Mouse (Mus musculus) limb, embryonic 11.5 days (tissue): ENCODE data around the gene Msto1. TPM values are rescaled to one million over a fixed set of nuclear protein-coding genes. Genes with fewer than 3 reads are reported as not detected.
A peak's percentile ranks its signal among the peaks of the same experiment; 100 is the strongest.
"Not testable (repeated sequence)": the region's sequence is repeated elsewhere in the genome, so short reads cannot be mapped to it uniquely, and the experiment has no call there.

ENCODE experiments used
- ATAC-seq: fragments of 200-750 bp; cut with Nextera tagmentation; 2 replicates; pipeline ENCODE4 v1.8.0; 2017; ENCODE audit warnings: low read depth; ENCODE audit not compliant: insufficient number of reproducible peaks, low FRiP score, low TSS enrichment
- DNase-seq: peaks from one replicate; pipeline ENCODE4 v3.0.0-alpha.2; 2015; ENCODE audit warnings: low spot score
- H3K27ac ChIP-seq: fragments of 300-500 bp; sonication (generic); replicated peaks from 2 replicates; pipeline ENCODE4 v1.5.1; 2014; ENCODE audit warnings: low read depth, mild to moderate bottlenecking, low read length
- H3K27me3 ChIP-seq: fragments of 300-500 bp; sonication (generic); 2 replicates; pipeline ENCODE4 v1.6.1; 2014; ENCODE audit warnings: mild to moderate bottlenecking, low read length, mixed read lengths; ENCODE audit not compliant: control insufficient read depth, insufficient read depth
- H3K36me3 ChIP-seq: fragments of 300-500 bp; sonication (generic); 2 replicates; pipeline ENCODE4 v1.6.1; 2014; ENCODE audit warnings: mild to moderate bottlenecking, low read length, moderate library complexity, mixed read lengths; ENCODE audit not compliant: control insufficient read depth, insufficient read depth
- H3K4me1 ChIP-seq: fragments of 300-500 bp; sonication (generic); 2 replicates; pipeline ENCODE4 v1.6.1; 2014; ENCODE audit warnings: low read length, mixed read lengths; ENCODE audit not compliant: control insufficient read depth, insufficient read depth
- H3K4me2 ChIP-seq: fragments of 300-500 bp; sonication (generic); 2 replicates; pipeline ENCODE4 v1.6.1; 2014; ENCODE audit warnings: low read depth, mild to moderate bottlenecking, moderate library complexity; ENCODE audit not compliant: severe bottlenecking
- H3K4me3 ChIP-seq: fragments of 300-500 bp; sonication (generic); 2 replicates; pipeline ENCODE4 v1.5.1; 2014; ENCODE audit warnings: low read depth, low read length
- H3K9ac ChIP-seq: fragments of 300-500 bp; sonication (generic); 2 replicates; pipeline ENCODE4 v1.6.1; 2014; ENCODE audit warnings: mild to moderate bottlenecking, low read length
- H3K9me3 ChIP-seq: fragments of 300-500 bp; sonication (generic); 2 replicates; pipeline ENCODE4 v1.6.1; 2016; ENCODE audit warnings: low read length; ENCODE audit not compliant: control insufficient read depth
- WGBS: fragments of 180-500 bp; shearing (Covaris S2); extraction: QIAGEN DNeasy Blood & Tissue Kit; methylation state at CpG from one replicate; pipeline ENCODE4 v1.1.7; 2014; 5-methylcytosine and 5-hydroxymethylcytosine counted together
- polyA plus RNA-seq: library from polyadenylated mRNA; unstranded; fragments of >200 nt; fragmentation: Nextera tagmentation; extraction: Ambion mirVana; gene quantifications from 2 replicates; pipeline ENCODE4 v1.2.1, GENCODE M21; 2014

Gene Msto1
- polyA plus RNA-seq, 1 experiment from 2014 or later, result 53.3 TPM

GRCm38 (mm10) chr3:88914384-88914810, 598 bp upstream of the Msto1 start:
- Histone ChIP-seq H3K9ac (peak overlapping the region; percentile 77), H3K27me3 (no peaks in the 10 kb centered on the region), H3K4me3 (peak overlapping the region; percentile 67), H3K9me3 (no peaks in the 10 kb centered on the region), H3K36me3 (peaks cover 17% of the 10 kb centered on the region), H3K4me2 (peak overlapping the region; percentile 50), H3K4me1 (no peaks in the 10 kb centered on the region), H3K27ac (0 out of 2 replicates have a peak overlapping the region, but pooled peaks have one; percentile 59)
- DNase-seq, result no peak
- no peak for ATAC-seq
- WGBS, result 32% methylated on average over 8 of the region's 8 CpGs

GRCm38 (mm10) chr3:88912585-88912984, 1.2 kb downstream of the Msto1 start:
- 94% methylated on average over 7 of the region's 7 CpGs for WGBS
- Histone ChIP-seq H3K27ac (no peak overlapping the region), H3K27me3 (no peaks in the 10 kb centered on the region), H3K9ac (no peak overlapping the region), H3K4me2 (peak overlapping the region; percentile 70; the same call in 1 of the 2 replicates), H3K4me1 (no peaks in the 10 kb centered on the region), H3K36me3 (peaks cover 30% of the 10 kb centered on the region), H3K9me3 (no peaks in the 10 kb centered on the region), H3K4me3 (peak overlapping the region; percentile 67; the same call in 1 of the 2 replicates)
- DNase-seq (no peak), ATAC-seq (no peak)

- DNase-seq (no peak), ATAC-seq (no peak)
- no peak overlapping the region for H3K4me3 ChIP-seq
- H3K27ac ChIP-seq, result no peak overlapping the region
- H3K4me2 ChIP-seq, result no peak overlapping the region
- no peaks in the 10 kb centered on the region for H3K9me3 ChIP-seq
- no peaks in the 10 kb centered on the region for H3K4me1 ChIP-seq
- H3K9ac ChIP-seq, result no peak overlapping the region
- 85% methylated on average over 6 of the region's 6 CpGs for WGBS
- peaks cover 44% of the 10 kb centered on the region for H3K36me3 ChIP-seq
- H3K27me3 ChIP-seq, result no peaks in the 10 kb centered on the region
Observed at GRCm38 (mm10) chr3:88906393-88907159, 7.2 kb downstream of the Msto1 start.

GRCm38 (mm10) chr3:88905741-88906140, 8.1 kb downstream of the Msto1 start:
- H3K9ac ChIP-seq, result no peak overlapping the region
- peaks cover 38% of the 10 kb centered on the region for H3K36me3 ChIP-seq
- no peaks in the 10 kb centered on the region for H3K27me3 ChIP-seq
- H3K9me3 ChIP-seq, result no peaks in the 10 kb centered on the region
- no peak overlapping the region for H3K27ac ChIP-seq
- DNase-seq (no peak), ATAC-seq (no peak)
- H3K4me3 ChIP-seq, result no peak overlapping the region
- no peaks in the 10 kb centered on the region for H3K4me1 ChIP-seq
- no peak overlapping the region for H3K4me2 ChIP-seq
- 98% methylated on average over 2 of the region's 2 CpGs for WGBS

GRCm38 (mm10) chr3:88905209-88905608, 8.6 kb downstream of the Msto1 start:
- Histone ChIP-seq H3K4me3 (no peak overlapping the region), H3K4me2 (no peak overlapping the region), H3K36me3 (peaks cover 35% of the 10 kb centered on the region), H3K4me1 (no peaks in the 10 kb centered on the region), H3K27ac (no peak overlapping the region), H3K9me3 (no peaks in the 10 kb centered on the region), H3K9ac (no peak overlapping the region), H3K27me3 (no peaks in the 10 kb centered on the region)
- WGBS, result 87% methylated on average over 6 of the region's 6 CpGs
- ATAC-seq (no peak), DNase-seq (no peak)

GRCm38 (mm10) chr3:88904803-88905202, 9.0 kb downstream of the Msto1 start:
- H3K36me3 ChIP-seq, result peaks cover 32% of the 10 kb centered on the region
- H3K9ac ChIP-seq, result no peak overlapping the region
- DNase-seq (no peak), ATAC-seq (no peak)
- 90% methylated on average over 3 of the region's 3 CpGs for WGBS
- no peaks in the 10 kb centered on the region for H3K4me1 ChIP-seq
- H3K4me3 ChIP-seq, result no peak overlapping the region
- no peak overlapping the region for H3K4me2 ChIP-seq
- H3K9me3 ChIP-seq, result no peaks in the 10 kb centered on the region
- no peak overlapping the region for H3K27ac ChIP-seq
- H3K27me3 ChIP-seq, result no peaks in the 10 kb centered on the region

GRCm38 (mm10) chr3:88893011-88893410, 20.8 kb downstream of the Msto1 start:
- not testable (repeated sequence) for H3K9me3 ChIP-seq, H3K4me3 ChIP-seq, H3K4me2 ChIP-seq, H3K36me3 ChIP-seq, H3K9ac ChIP-seq, H3K27ac ChIP-seq, ATAC-seq, H3K4me1 ChIP-seq, DNase-seq, H3K27me3 ChIP-seq
- 95% methylated on average over 7 of the region's 7 CpGs for WGBS

- H3K27me3 ChIP-seq, H3K36me3 ChIP-seq, H3K9ac ChIP-seq, H3K4me2 ChIP-seq, ATAC-seq, H3K9me3 ChIP-seq, H3K4me3 ChIP-seq, H3K4me1 ChIP-seq, DNase-seq, H3K27ac ChIP-seq: not testable (repeated sequence)
- WGBS, result 90% methylated on average over 4 of the region's 4 CpGs
Observed at GRCm38 (mm10) chr3:88882536-88882935, 31.3 kb downstream of the Msto1 start.
